Mouse (Mus musculus) mouse trophoblast stem cell (cell line): Measurements from ENCODE around the gene Exo1.

Experiments used
- in situ Hi-C, 2 experiments: fragments of 300-500 bp; cut with MseI, MboI; formaldehyde crosslinking; loops; 2 replicates in 1 of 2; 3 replicates in 1 of 2; pipeline ENCODE4 v1.15.1; 2025

The Exo1 gene

GRCm38 (mm10) chr1:175880453-175881296, at the start of gene Exo1:
TSS of gene Exo1 (plus strand) at chr1:175880581.
- in situ Hi-C loops, result no loop called here

GRCm38 (mm10) chr1:175855515-175855914, 24.9 kb upstream of the Exo1 start:
- in situ Hi-C loops, result no loop called here

- in situ Hi-C loops, result no loop called here
Measured at GRCm38 (mm10) chr1:175867050-175867449, 13.3 kb upstream of the Exo1 start.

GRCm38 (mm10) chr1:175867558-175867957, 12.8 kb upstream of the Exo1 start:
- in situ Hi-C loops, result no loop called here

GRCm38 (mm10) chr1:175870716-175871115, 9.7 kb upstream of the Exo1 start:
- in situ Hi-C loops, result no loop called here

GRCm38 (mm10) chr1:175872028-175872816, 8.2 kb upstream of the Exo1 start:
- in situ Hi-C loops, result no loop called here

GRCm38 (mm10) chr1:175883398-175883797, 3.0 kb downstream of the Exo1 start:
- in situ Hi-C loops, result no loop called here

- in situ Hi-C loops, result no loop called here
Measured at GRCm38 (mm10) chr1:175893263-175893662, 12.9 kb downstream of the Exo1 start.

- in situ Hi-C loops, result no loop called here
Measured at GRCm38 (mm10) chr1:175893726-175894125, 13.3 kb downstream of the Exo1 start.

- in situ Hi-C loops, result no loop called here
Measured at GRCm38 (mm10) chr1:175911207-175911606, 30.8 kb downstream of the Exo1 start.

GRCm38 (mm10) chr1:175912038-175912437, 31.7 kb downstream of the Exo1 start:
- in situ Hi-C loops, result no loop called here

GRCm38 (mm10) chr1:175913728-175914303, 33.4 kb downstream of the Exo1 start:
- in situ Hi-C loops, result no loop called here

- in situ Hi-C loops, result no loop called here
Measured at GRCm38 (mm10) chr1:175920029-175920428, 39.6 kb downstream of the Exo1 start, which contains the start of gene Gm38100. TSS of gene Gm38100 (plus strand) at chr1:175920329.

- in situ Hi-C loops, result no loop called here
Measured at GRCm38 (mm10) chr1:175921091-175921490, 40.7 kb downstream of the Exo1 start.

- in situ Hi-C loops, result no loop called here
Measured at GRCm38 (mm10) chr1:175923848-175924787, 43.7 kb downstream of the Exo1 start.

- in situ Hi-C loops, result loop anchor here in 1 of 2 experiments (10.0 kb wide), 1 partner anchor 763 kb away; no protein-coding TSS in a partner anchor
Measured at GRCm38 (mm10) chr1:175931391-175931790, 51.0 kb downstream of the Exo1 start.

GRCm38 (mm10) chr1:175936282-175936737, 55.9 kb downstream of the Exo1 start:
- in situ Hi-C loops, result loop anchor here in 1 of 2 experiments (10.0 kb wide), 1 partner anchor 758 kb away; no protein-coding TSS in a partner anchor

- in situ Hi-C loops, result loop anchor here in 1 of 2 experiments (10.0 kb wide), 1 partner anchor 756 kb away; no protein-coding TSS in a partner anchor
Measured at GRCm38 (mm10) chr1:175938731-175939130, 58.4 kb downstream of the Exo1 start.

- in situ Hi-C loops, result no loop called here
Measured at GRCm38 (mm10) chr1:175943168-175943567, 62.8 kb downstream of the Exo1 start.

GRCm38 (mm10) chr1:175946718-175947315, 66.4 kb downstream of the Exo1 start:
- in situ Hi-C loops, result no loop called here
